Mouse (Mus musculus) cerebellum, adult 11 months (tissue): ENCODE data around the gene Cers1.

Experiments used
- DNase-seq: peaks from one replicate; pipeline ENCODE4 v3.0.0; 2022

Gene Cers1

DNA sequence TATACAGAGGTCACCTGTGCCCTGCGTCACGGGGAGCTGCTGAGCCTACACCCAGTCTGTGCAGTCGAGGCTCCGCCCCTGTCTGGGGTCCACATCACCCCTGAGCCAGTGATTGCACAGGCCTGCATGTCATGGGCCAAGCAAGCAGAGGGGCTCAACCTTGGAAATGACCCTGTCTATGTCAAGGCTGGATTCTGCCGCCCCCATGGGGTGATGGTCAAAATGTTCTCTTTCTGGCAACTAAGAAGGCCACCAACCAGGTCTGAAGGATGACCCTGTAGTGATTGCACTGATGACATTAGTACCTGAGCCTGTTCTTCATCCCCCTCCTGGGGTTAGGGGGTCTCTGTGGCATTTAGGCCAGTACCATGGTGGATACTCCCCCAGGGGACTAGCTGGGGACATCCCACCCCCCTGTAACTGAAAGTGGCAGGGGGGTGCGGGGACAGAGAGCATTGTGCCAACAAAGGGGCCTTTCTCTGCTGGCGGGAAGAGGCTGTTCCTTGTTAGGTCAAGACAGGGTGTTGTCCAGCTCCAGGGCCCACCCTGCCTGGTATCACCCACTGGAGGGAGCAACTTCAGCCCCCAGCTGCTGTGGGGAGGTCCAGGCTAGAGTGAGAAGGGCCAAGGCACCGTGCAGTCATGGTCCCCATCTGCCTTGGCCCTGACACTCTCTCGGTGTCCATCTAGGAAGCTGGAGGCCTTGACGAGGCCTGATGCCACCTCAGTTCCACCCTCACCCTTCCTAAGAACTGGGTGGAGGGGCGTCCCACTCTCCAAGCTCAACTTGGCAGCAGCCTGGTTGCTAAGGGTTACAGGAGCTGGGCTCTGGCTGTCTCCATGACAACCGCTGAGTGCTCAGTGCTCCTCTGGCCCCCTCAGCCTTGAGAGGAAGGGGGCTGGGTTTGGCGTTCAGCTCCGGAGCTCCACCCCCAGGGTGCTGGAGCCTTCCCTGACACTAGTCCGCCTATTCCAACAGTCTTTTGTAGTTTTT, 1.2 kb downstream of the Cers1 start:
- peak; percentile 46 for DNase-seq

- no peak for DNase-seq
Measured at GRCm38 (mm10) chr8:70317872-70318271, 2.3 kb downstream of the Cers1 start.

DNA sequence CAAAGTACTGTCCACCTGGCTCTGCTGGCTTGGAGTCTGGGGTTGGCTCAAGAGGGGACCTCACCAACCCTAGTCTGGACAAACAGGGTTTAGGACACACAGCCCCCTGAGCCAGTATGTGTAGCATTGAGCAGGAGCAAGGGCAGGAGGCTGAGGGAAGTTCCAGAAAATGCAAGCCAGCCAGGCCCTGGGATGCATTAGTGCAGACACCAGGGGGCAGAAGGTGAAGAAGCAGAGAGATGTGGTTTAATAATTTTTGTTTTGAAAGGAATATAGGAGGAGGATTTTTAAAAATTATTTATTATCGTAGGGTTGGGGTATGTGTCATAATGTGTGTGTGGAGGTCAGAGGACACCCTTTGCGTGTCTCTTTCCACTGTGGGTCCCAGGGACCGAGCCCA, 8.1 kb downstream of the Cers1 start:
- no peak for DNase-seq

DNA sequence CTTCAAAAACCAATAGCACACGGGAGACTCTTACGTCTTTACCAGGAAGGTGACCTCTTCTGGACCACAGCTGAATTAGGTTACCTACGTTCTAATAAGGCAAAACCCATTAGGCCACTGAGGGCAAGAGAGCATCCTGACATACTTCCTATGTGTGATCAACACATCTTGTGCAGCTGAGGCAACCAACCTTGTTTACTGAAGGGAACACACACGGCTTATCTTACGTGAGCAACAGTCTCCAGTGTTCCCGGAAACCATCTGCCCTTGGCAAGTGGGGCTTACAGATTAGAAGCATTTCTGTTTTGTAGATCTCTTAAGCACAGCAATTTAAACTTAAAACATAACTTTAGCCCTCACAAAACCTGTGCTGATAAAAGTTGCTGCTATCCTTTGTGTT, 11.9 kb downstream of the Cers1 start:
- DNase-seq = no peak

DNA sequence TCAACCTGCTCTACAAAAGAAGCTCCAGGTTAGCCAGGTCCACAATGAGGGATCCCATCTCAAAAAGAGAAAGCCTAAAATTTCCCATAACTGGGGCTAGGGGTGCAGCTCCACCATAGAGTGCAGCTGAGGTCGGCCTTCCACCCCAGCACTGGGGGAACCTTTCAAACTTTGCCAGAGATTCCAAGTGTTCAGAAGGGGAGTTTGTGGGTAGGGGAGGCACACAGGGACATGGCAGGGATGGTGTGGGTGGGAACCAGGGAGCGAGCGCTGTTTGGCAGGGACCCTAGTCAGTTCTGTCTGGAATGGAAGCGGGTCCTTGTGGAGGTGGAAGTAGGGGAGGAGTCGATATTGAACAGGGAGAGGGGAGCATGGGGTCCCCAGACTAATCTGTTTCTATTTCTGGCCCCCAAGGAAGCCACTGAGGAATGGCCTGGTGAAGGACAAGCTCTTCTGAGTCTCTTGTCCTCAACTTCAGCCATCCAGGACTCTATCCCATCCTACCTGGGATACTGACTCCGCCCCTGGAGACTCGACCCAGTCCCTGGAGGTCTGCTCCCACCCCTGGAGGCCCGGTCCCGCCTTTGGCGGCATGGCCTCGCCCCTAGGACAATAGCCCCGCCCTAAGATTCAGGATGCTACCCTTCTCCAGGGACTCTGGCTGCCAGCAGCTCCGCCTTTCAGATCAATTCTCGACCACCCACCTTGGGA, 13.7 kb downstream of the Cers1 start, which contains the start of gene Gdf1:
Gene Gdf1 (plus strand): TSS at position 694 of the 711 bp plus-strand sequence.
- no peak for DNase-seq

GRCm38 (mm10) chr8:70329835-70330740, 14.5 kb downstream of the Cers1 start:
- DNase-seq = no peak

GRCm38 (mm10) chr8:70330741-70331364, 15.3 kb downstream of the Cers1 start:
- DNase-seq = peak; percentile 47

DNA sequence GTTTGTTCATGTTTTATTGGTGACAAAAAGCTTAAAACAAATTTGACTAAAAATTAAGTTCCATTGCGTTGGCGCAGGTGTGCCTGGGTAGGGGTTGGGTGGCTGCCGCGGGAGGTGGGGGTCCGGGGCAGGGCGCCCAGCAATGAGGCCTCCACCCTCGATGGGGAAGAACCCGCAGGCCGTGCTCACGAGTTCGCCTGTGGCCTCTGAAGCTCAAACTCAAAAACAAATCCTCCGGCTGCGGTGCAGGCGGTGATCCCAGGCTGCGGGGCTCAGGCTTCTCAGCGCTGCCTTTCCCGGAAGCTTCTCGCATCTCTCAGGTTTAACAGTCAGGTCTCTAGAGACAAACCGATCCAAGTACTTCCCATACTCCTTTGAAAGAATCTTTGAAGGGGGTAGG, 16.0 kb downstream of the Cers1 start:
- DNase-seq = no peak

DNA sequence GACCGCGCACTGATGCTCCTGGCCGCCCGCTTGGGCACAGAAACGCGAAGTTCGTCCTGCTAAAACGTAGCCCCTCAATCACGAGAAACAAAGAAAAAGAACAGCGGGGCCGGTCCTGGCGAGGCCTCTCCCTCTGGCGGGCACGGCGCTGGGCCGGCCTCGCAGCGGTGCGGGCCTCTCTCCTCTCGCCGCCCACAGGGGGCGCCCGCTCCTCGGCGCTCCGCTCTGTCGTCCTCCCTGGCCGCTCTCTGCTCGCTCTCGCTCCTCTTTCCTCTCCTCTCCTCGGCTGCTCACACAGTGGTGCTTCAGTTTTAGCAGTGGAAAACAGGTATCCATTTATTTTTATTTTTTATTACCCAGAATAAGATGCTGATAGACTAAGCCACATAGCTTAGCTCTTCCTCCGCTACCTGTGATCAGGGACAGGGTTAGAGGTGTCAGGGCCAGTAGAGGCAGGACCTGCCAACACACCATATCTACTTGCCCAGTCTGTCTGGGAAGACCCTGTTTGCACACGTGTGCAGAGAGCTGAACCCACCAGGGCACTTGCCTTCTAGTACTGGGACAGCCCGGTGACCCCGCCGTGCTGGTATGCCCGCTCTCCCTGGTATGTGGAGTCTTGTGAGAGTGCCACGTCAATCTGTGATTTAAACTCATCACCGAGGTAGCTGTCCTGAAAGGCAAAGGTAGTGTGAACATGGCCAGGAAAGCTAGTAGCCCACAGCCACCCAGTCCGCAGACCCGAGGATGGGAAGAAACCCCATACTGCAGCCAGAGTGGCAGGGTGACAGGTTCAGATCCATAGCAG, 16.7 kb downstream of the Cers1 start:
- DNase-seq = peak; percentile 83

GRCm38 (mm10) chr8:70332878-70333202, 17.3 kb downstream of the Cers1 start:
- DNase-seq = no peak

- no peak for DNase-seq
Measured at GRCm38 (mm10) chr8:70338931-70339330, 23.4 kb downstream of the Cers1 start.

DNA sequence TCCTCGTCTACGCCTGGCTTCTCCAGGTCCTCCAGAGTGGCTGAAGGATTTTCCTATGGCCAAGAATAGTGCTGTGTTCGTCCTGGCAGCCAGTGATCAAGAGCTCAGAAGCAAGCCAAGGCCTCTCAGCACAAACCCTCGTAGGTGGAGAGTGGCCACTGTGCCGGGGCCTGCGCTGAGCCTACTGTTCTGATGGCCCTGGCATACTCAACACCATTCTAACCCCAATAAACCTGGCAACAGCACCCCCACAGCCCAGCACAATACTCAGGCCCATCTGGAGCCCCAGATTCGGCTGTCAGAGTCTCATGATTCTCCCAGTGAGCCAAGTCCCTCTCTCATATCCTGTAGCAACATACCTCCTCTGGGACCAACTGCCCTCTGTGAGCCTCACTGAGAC, 25.1 kb downstream of the Cers1 start:
- peak; percentile 52 for DNase-seq

GRCm38 (mm10) chr8:70342007-70342406, 26.4 kb downstream of the Cers1 start:
- peak; percentile 63 for DNase-seq

GRCm38 (mm10) chr8:70343076-70343475, 27.5 kb downstream of the Cers1 start:
- DNase-seq = no peak

DNA sequence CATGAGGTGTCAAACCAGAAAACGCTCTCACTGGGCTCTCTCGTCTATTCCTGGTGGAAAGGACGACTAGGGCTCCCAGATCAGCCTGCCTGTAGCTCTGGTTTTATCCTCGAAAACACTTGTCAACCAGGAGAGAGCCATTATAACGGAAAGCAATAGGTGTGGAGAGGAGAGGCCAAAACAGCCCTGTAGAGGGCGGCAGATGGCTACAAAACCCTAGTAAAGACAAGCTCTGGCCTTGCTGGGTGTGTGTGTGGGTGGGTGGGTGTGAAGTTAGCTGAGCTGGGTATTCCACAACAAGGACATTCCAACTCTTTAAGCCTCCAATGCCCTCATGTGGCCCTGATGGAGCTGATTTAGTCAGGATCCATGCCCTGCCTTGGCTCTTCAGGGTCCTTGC, 28.1 kb downstream of the Cers1 start:
- DNase-seq = peak; percentile 51

DNA sequence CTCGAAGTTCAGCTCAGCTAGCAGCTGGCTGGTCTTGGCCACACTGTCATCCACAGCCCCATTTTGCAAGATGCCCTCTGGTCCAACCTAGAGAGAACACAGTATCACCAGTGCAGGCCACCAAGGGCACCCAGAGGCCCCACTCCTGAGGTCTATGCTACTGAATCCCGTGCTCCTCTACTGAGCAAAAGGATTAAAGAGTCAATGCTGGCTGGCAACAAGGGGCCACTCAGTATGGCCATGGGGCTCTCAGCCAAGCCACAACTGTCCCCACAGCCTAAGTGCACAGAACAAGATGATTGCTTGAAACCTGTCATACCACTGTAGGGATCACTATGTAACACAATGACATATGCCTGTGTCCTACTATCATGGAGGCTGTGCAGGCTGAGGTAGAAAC, 28.7 kb downstream of the Cers1 start:
- DNase-seq = no peak

GRCm38 (mm10) chr8:70347443-70347842, 31.9 kb downstream of the Cers1 start:
- DNase-seq = no peak

GRCm38 (mm10) chr8:70347860-70348420, 32.4 kb downstream of the Cers1 start:
- no peak for DNase-seq

DNA sequence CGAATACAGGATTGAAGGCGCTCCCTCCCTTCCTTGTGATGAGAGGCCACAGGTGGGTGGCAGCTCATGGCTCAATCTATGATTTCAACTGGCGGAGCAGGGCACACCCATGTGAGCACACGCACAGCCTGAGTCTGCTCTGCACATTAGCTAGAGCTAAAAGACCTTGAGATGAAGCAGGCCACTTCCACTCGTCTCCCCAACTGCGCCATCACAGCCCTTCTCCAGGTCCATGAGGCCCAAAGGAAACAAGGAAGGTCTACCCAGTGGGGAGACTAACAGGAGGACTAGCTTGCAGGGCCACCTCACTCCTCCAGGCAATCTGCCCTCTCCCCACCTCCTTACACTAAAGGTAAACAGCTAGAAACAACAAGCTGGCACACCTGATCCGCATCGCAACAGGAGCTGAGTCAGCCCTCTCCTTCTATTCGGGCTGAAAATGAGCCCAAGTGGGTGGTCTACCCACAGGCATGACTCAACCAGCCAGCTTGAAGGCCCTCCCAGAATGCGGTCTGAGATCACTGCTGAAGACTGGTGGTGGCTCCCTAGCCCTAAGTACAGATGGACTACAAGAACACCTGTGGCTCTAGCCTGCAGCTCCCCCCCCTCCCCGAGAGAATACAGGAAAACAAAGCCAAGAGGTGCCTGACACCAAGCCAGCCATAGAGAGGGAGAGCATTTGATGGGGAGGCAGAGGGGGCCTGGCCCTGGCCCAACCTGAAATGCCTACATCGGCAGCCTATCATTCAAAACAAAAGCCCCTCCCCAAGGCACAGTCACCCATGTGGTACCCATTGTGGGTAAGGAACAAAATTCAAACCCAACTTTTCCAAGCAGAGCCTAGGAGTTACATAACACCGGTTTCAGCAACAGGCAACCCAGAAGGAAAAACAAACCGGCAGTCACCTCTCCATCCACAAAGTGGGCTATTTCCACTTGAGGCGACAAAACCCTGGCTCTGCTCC, 35.7 kb downstream of the Cers1 start:
- no peak for DNase-seq

- no peak for DNase-seq
Measured at GRCm38 (mm10) chr8:70352000-70352384, 36.4 kb downstream of the Cers1 start.
